Mouse (Mus musculus) erythroid progenitor cell, adult 5-6 weeks (primary cell): ENCODE measurements around the gene Grik4. TPM values are rescaled to one million over a fixed set of nuclear protein-coding genes. Genes with fewer than 3 reads are reported as not detected.
"Not testable (repeated sequence)": the region's sequence is repeated elsewhere in the genome, so short reads cannot be mapped to it uniquely, and the experiment has no call there.

Source experiments
- ATAC-seq: replicated peaks from 2 replicates; pipeline ENCODE4 v1.8.0; 2016; ENCODE audit warnings: moderate number of reproducible peaks, mild to moderate bottlenecking, moderate TSS enrichment, inconsistent platforms; ENCODE audit not compliant: poor library complexity, low FRiP score, severe bottlenecking
- total RNA-seq, 2 experiments: library from RNA; stranded (forward) in 1 of 2; stranded (reverse) in 1 of 2; fragments of 150-400 nt in 1 of 2; fragments of 186-747, 209-891 nt in 1 of 2; gene quantifications; 2 replicates each; pipeline versions ENCODE4 v1.2.3 to v1.2.4; 2015 to 2017; ENCODE audit warnings: low replicate concordance in 2 of 2

The Grik4 gene
- total RNA-seq (2015; ENCODE audit: low replicate concordance) (not detected in 2 replicates), total RNA-seq (2017; ENCODE audit: low replicate concordance) (not detected in 2 replicates)

- no peak for ATAC-seq
Observed at GRCm38 (mm10) chr9:42943781-42944535, at the start of gene Grik4. TSS of gene Grik4 (minus strand) at chr9:42944493.

- ATAC-seq = no peak
Observed at GRCm38 (mm10) chr9:42993659-42994058, 49.4 kb upstream of the Grik4 start.

GRCm38 (mm10) chr9:42987988-42988387, 43.7 kb upstream of the Grik4 start:
- ATAC-seq = no peak

- no peak for ATAC-seq
Observed at GRCm38 (mm10) chr9:42968894-42969521, 24.7 kb upstream of the Grik4 start.

GRCm38 (mm10) chr9:42967731-42968130, 23.4 kb upstream of the Grik4 start:
- no peak for ATAC-seq

- not testable (repeated sequence) for ATAC-seq
Observed at GRCm38 (mm10) chr9:42964809-42965208, 20.5 kb upstream of the Grik4 start.

GRCm38 (mm10) chr9:42964366-42964765, 20.1 kb upstream of the Grik4 start:
- no peak for ATAC-seq

GRCm38 (mm10) chr9:42962506-42962905, 18.2 kb upstream of the Grik4 start:
- ATAC-seq = no peak

- ATAC-seq = no peak
Observed at GRCm38 (mm10) chr9:42958401-42958800, 14.1 kb upstream of the Grik4 start.

- no peak for ATAC-seq
Observed at GRCm38 (mm10) chr9:42948381-42948780, 4.1 kb upstream of the Grik4 start.

GRCm38 (mm10) chr9:42945174-42945573, 881 bp upstream of the Grik4 start:
- no peak for ATAC-seq

GRCm38 (mm10) chr9:42944536-42945006, 278 bp upstream of the Grik4 start:
- ATAC-seq = no peak

GRCm38 (mm10) chr9:42943057-42943529, 1.2 kb downstream of the Grik4 start:
- no peak for ATAC-seq

- no peak for ATAC-seq
Observed at GRCm38 (mm10) chr9:42942148-42942547, 2.1 kb downstream of the Grik4 start.

- no peak for ATAC-seq
Observed at GRCm38 (mm10) chr9:42932146-42932545, 12.1 kb downstream of the Grik4 start.

- no peak for ATAC-seq
Observed at GRCm38 (mm10) chr9:42927498-42927897, 16.8 kb downstream of the Grik4 start.

- ATAC-seq = no peak
Observed at GRCm38 (mm10) chr9:42926564-42926963, 17.7 kb downstream of the Grik4 start.

GRCm38 (mm10) chr9:42921830-42922229, 22.5 kb downstream of the Grik4 start:
- no peak for ATAC-seq

GRCm38 (mm10) chr9:42920190-42920589, 24.1 kb downstream of the Grik4 start:
- ATAC-seq = no peak

GRCm38 (mm10) chr9:42917911-42918310, 26.4 kb downstream of the Grik4 start:
- ATAC-seq = no peak

- ATAC-seq = no peak
Observed at GRCm38 (mm10) chr9:42913201-42913600, 31.1 kb downstream of the Grik4 start.
